Mouse (Mus musculus) kidney, postnatal 0 days (tissue): ENCODE measurements around the gene Pcbp3. TPM values are rescaled to one million over a fixed set of nuclear protein-coding genes. Genes with fewer than 3 reads are reported as not detected.
A peak's percentile ranks its signal among the peaks of the same experiment; 100 is the strongest.

Experiments used
- ATAC-seq: fragments of 200-750 bp; cut with Nextera tagmentation; replicated peaks from 2 replicates; pipeline ENCODE4 v1.8.0; 2017; ENCODE audit warnings: low read depth, moderate number of reproducible peaks, moderate TSS enrichment, moderate library complexity; ENCODE audit not compliant: low FRiP score
- DNase-seq: peaks from one replicate; pipeline ENCODE4 v3.0.0-alpha.2; 2016; ENCODE audit warnings: low spot score
- H3K27ac ChIP-seq: fragments of 300-500 bp; sonication (generic); 2 replicates; pipeline ENCODE4 v1.5.1; 2014; ENCODE audit warnings: mild to moderate bottlenecking
- H3K27me3 ChIP-seq: fragments of 300-500 bp; sonication (generic); 2 replicates; pipeline ENCODE4 v1.6.1; 2014; ENCODE audit warnings: low read length, mixed read lengths; ENCODE audit not compliant: insufficient read depth
- H3K36me3 ChIP-seq: fragments of 300-500 bp; sonication (generic); 2 replicates; pipeline ENCODE4 v1.6.1; 2014; ENCODE audit warnings: low read length, mixed read lengths; ENCODE audit not compliant: insufficient read depth
- H3K4me1 ChIP-seq: fragments of 300-500 bp; sonication (generic); replicated peaks from 2 replicates; pipeline ENCODE4 v1.6.1; 2014; ENCODE audit warnings: antibody characterized with exemption, low read length, mixed read lengths; ENCODE audit not compliant: insufficient read depth
- H3K4me2 ChIP-seq: fragments of 300-500 bp; sonication (generic); 2 replicates; pipeline ENCODE4 v1.6.1; 2014; ENCODE audit warnings: mild to moderate bottlenecking, low read length, moderate library complexity, mixed read lengths
- H3K4me3 ChIP-seq: fragments of 300-500 bp; sonication (generic); replicated peaks from 2 replicates; pipeline ENCODE4 v1.5.1; 2014; ENCODE audit warnings: low read depth, low read length
- H3K9ac ChIP-seq: fragments of 300-500 bp; sonication (generic); 2 replicates; pipeline ENCODE4 v1.6.1; 2014; ENCODE audit warnings: low read depth, low read length
- H3K9me3 ChIP-seq: fragments of 300-500 bp; sonication (generic); replicated peaks from 2 replicates; pipeline ENCODE4 v1.6.1; 2016; ENCODE audit warnings: low read length, inconsistent platforms, mixed read lengths
- CTCF ChIP-seq: IDR thresholded peaks from 2 replicates; pipeline ENCODE4 v1.5.1; 2016; ENCODE audit warnings: antibody characterized with exemption, low read depth, mild to moderate bottlenecking, moderate library complexity
- WGBS: fragments of 180-500 bp; shearing (Covaris S2); extraction: QIAGEN DNeasy Blood & Tissue Kit; methylation state at CpG from one replicate; pipeline ENCODE4 v1.1.7; 2014; 5-methylcytosine and 5-hydroxymethylcytosine counted together
- polyA plus RNA-seq: library from polyadenylated mRNA; unstranded; fragments of >200 nt; fragmentation: Nextera tagmentation; extraction: Ambion mirVana; gene quantifications from 2 replicates; pipeline ENCODE4 v1.2.1, GENCODE M21; 2015

The Pcbp3 gene
- polyA plus RNA-seq, 1 experiment from 2014 or later, result 32.3 TPM

GRCm38 (mm10) chr10:76934805-76935204 is 26.9 kb downstream of the Pcbp3 start:
- no peaks in the 10 kb centered on the region for H3K9me3 ChIP-seq
- DNase-seq (peak; percentile 61), ATAC-seq (no peak; the same call in 1 of the 2 replicates)
- no peak overlapping the region for H3K4me2 ChIP-seq
- TF ChIP-seq CTCF, result no peak
- no peak overlapping the region for H3K4me3 ChIP-seq
- no peak overlapping the region for H3K9ac ChIP-seq
- no peaks in the 10 kb centered on the region for H3K27me3 ChIP-seq
- H3K36me3 ChIP-seq, result no peaks in the 10 kb centered on the region
- WGBS, result 53% methylated on average over 5 of the region's 5 CpGs
- H3K4me1 ChIP-seq, result no peaks in the 10 kb centered on the region
- no peak overlapping the region for H3K27ac ChIP-seq

GRCm38 (mm10) chr10:76931794-76932193 is 29.9 kb downstream of the Pcbp3 start:
- 67% methylated on average over 1 of the region's 1 CpGs for WGBS
- H3K27ac ChIP-seq, result no peak overlapping the region
- no peak for ATAC-seq
- no peaks in the 10 kb centered on the region for H3K9me3 ChIP-seq
- no peaks in the 10 kb centered on the region for H3K4me1 ChIP-seq
- H3K9ac ChIP-seq, result no peak overlapping the region
- no peak overlapping the region for H3K4me3 ChIP-seq
- no peak overlapping the region for H3K4me2 ChIP-seq
- DNase-seq, result no peak
- no peak for TF ChIP-seq CTCF
- H3K36me3 ChIP-seq, result no peaks in the 10 kb centered on the region
- no peaks in the 10 kb centered on the region for H3K27me3 ChIP-seq

- Histone ChIP-seq H3K9ac (no peak overlapping the region), H3K9me3 (no peaks in the 10 kb centered on the region), H3K27me3 (no peaks in the 10 kb centered on the region), H3K4me2 (no peak overlapping the region), H3K4me1 (no peaks in the 10 kb centered on the region), H3K27ac (no peak overlapping the region), H3K4me3 (no peak overlapping the region), H3K36me3 (no peaks in the 10 kb centered on the region)
- ATAC-seq, result no peak; the same call in 1 of the 2 replicates
- 67% methylated on average over 6 of the region's 6 CpGs for WGBS
- DNase-seq, result peak; percentile 34
- no peak for TF ChIP-seq CTCF
Measured at GRCm38 (mm10) chr10:76931122-76931521, 30.6 kb downstream of the Pcbp3 start.

GRCm38 (mm10) chr10:76924441-76924840 is 37.2 kb downstream of the Pcbp3 start:
- TF ChIP-seq CTCF, result no peak
- Histone ChIP-seq H3K36me3 (no peaks in the 10 kb centered on the region), H3K4me2 (no peak overlapping the region), H3K27me3 (no peaks in the 10 kb centered on the region), H3K9me3 (no peaks in the 10 kb centered on the region), H3K4me3 (no peak overlapping the region), H3K9ac (no peak overlapping the region), H3K27ac (no peak overlapping the region), H3K4me1 (no peaks in the 10 kb centered on the region)
- DNase-seq (no peak), ATAC-seq (no peak)
- 70% methylated on average over 2 of the region's 2 CpGs for WGBS

GRCm38 (mm10) chr10:76918086-76918485 is 43.6 kb downstream of the Pcbp3 start:
- no peaks in the 10 kb centered on the region for H3K36me3 ChIP-seq
- 66% methylated on average over 3 of the region's 3 CpGs for whole genome bisulfite sequencing
- DNase-seq, result no peak

GRCm38 (mm10) chr10:76906434-76906833 is 55.3 kb downstream of the Pcbp3 start:
- Histone ChIP-seq H3K27me3 (no peaks in the 10 kb centered on the region), H3K4me3 (no peak overlapping the region), H3K27ac (peak overlapping the region; percentile 70; the same call in 1 of the 2 replicates), H3K36me3 (no peaks in the 10 kb centered on the region), H3K9ac (no peak overlapping the region), H3K4me2 (peak overlapping the region; percentile 35), H3K4me1 (peaks cover 16% of the 10 kb centered on the region; the same call in 1 of the 2 replicates), H3K9me3 (no peaks in the 10 kb centered on the region)
- TF ChIP-seq CTCF, result no peak
- DNase-seq, result peak; percentile 79
- peak; percentile 43; the same call in 1 of the 2 replicates for ATAC-seq
- WGBS, result 13% methylated on average over 10 of the region's 10 CpGs

More at GRCm38 (mm10) chr10:76918086-76918485, 43.6 kb downstream of the Pcbp3 start:
- H3K9me3 ChIP-seq, result no peaks in the 10 kb centered on the region
- no peaks in the 10 kb centered on the region for H3K27me3 ChIP-seq
- no peak overlapping the region for H3K27ac ChIP-seq
- no peak for TF ChIP-seq CTCF
- no peak overlapping the region for H3K9ac ChIP-seq
- H3K4me2 ChIP-seq, result no peak overlapping the region
- no peak overlapping the region for H3K4me3 ChIP-seq
- no peaks in the 10 kb centered on the region for H3K4me1 ChIP-seq
- ATAC-seq, result no peak

GRCm38 (mm10) chr10:76905935-76906341 is 55.7 kb downstream of the Pcbp3 start:
- ATAC-seq (no peak), DNase-seq (peak; percentile 68)
- 19% methylated on average over 14 of the region's 14 CpGs for WGBS
- Histone ChIP-seq H3K4me1 (peaks cover 16% of the 10 kb centered on the region; the same call in 1 of the 2 replicates), H3K9me3 (no peaks in the 10 kb centered on the region), H3K4me3 (no peak overlapping the region), H3K9ac (no peak overlapping the region), H3K36me3 (no peaks in the 10 kb centered on the region), H3K27ac (peak overlapping the region; percentile 70), H3K4me2 (peak overlapping the region; percentile 35), H3K27me3 (no peaks in the 10 kb centered on the region)
- no peak for TF ChIP-seq CTCF
